Mouse (Mus musculus): ENCODE measurements at regions not wholly inside any gene's neighbourhood (a gene's known extent, or its start where the extent isn't known, plus 50 kb on each side); places are given as distances from the start of the nearest gene placed in this dataset.

DNA sequence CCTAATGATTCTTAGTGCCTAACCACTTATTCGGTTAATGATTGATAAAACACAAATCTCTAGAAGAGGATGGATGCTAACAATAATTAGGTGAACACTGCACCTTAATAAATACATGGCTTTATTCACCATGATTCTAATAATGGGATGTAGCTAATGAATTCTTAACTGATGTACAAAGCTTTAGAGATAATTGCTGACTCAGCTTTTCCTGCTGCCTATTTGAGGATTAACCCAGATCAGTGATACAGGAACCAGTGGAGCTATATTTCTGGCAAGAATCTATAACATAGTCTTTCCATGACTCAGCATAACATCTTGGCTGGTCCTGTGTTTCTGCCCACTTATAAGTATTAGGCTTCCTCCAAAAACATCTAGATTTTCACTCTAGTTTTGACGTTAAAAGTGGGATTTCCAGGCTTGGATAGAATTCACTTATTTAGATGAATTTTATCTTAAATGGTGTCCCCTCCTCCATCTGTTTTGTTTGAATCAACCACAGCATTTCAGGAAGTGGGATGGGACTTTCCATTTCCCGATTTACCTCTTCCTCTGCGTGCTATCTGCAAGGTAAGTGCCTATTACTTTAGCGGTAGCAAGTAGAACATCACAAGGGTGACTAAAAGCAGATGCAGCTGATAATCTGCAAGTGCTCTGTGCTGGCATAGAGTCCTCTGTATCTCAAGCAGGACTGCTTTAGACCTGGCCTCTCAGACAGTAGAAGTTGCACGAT lies 460.2 kb downstream of the Kcnj2 start:
- 39% methylated on average over 6 of the region's 6 CpGs for WGBS
- H3K4me1 ChIP-seq (ENCODE audit: control insufficient read depth, insufficient read depth, insufficient read length), result no peaks in the 10 kb centered on the region
- H3K36me3 ChIP-seq (ENCODE audit: control insufficient read depth, insufficient read depth, low read length), result no peaks in the 10 kb centered on the region
- H3K27me3 ChIP-seq (ENCODE audit: control insufficient read depth, insufficient read depth, low read length), result no peaks in the 10 kb centered on the region
- DNase-seq (ENCODE audit: low read depth in 1 of 2, low spot score in 2 of 2), result no peak
- H3K27ac ChIP-seq (ENCODE audit: insufficient read depth, low read length), result no peak overlapping the region
- TF ChIP-seq CTCF (IDR thresholded peaks at IDR 0.05; ENCODE audit: extremely low read depth, insufficient read depth, insufficient read length, insufficient replicate concordance) (no peak), POLR2A (IDR thresholded peaks at IDR 0.05; ENCODE audit: low read depth, low read length) (no peak)
- H3K4me3 ChIP-seq (ENCODE audit: extremely low read depth, insufficient read depth, insufficient read length), result no peak overlapping the region

- no peak overlapping the region for H3K27ac ChIP-seq (ENCODE audit: insufficient read depth, low read length)
- no peak for TF ChIP-seq CTCF (IDR thresholded peaks at IDR 0.05; ENCODE audit: extremely low read depth, insufficient read depth, insufficient read length, insufficient replicate concordance)
- no peak for TF ChIP-seq POLR2A (IDR thresholded peaks at IDR 0.05; ENCODE audit: low read depth, low read length)
- H3K36me3 ChIP-seq (ENCODE audit: control insufficient read depth, insufficient read depth, low read length), result no peaks in the 10 kb centered on the region
- no peak for DNase-seq (ENCODE audit: low read depth in 1 of 2, low spot score in 2 of 2)
- H3K27me3 ChIP-seq (ENCODE audit: control insufficient read depth, insufficient read depth, low read length), result no peaks in the 10 kb centered on the region
- WGBS, result 74% methylated on average over 9 of the region's 9 CpGs
- H3K4me1 ChIP-seq (ENCODE audit: control insufficient read depth, insufficient read depth, insufficient read length), result no peaks in the 10 kb centered on the region
- H3K4me3 ChIP-seq (ENCODE audit: extremely low read depth, insufficient read depth, insufficient read length), result no peak overlapping the region
Measured at GRCm38 (mm10) chr11:111529591-111529990, 463.6 kb downstream of the Kcnj2 start.

DNA sequence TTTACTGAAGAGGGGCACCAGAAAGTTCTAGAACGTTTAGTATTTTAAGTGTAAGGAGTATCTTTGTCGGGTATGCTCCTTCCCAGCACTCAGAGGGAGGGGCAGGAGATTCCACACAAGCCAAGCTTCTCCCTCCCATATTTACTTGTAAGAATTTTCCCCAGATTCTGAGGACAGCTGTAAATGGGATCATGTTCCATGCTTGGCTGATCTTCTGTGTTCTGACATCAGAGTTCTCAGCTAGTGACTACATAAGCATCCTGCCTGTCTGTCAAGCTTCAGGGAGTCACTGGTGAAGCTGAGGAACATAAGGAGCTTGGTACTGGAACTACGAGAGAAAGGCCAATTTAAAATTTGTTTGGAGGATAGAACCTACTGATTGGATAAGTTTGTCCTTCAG lies 464.9 kb downstream of the Kcnj2 start:
- TF ChIP-seq POLR2A (IDR thresholded peaks at IDR 0.05; ENCODE audit: low read depth, low read length), result no peak
- TF ChIP-seq CTCF (IDR thresholded peaks at IDR 0.05; ENCODE audit: extremely low read depth, insufficient read depth, insufficient read length, insufficient replicate concordance), result no peak
- no peak for DNase-seq (ENCODE audit: low read depth in 1 of 2, low spot score in 2 of 2)
- 80% methylated on average over 3 of the region's 3 CpGs for WGBS
- Histone ChIP-seq H3K27me3 (ENCODE audit: control insufficient read depth, insufficient read depth, low read length) (no peaks in the 10 kb centered on the region), H3K4me3 (ENCODE audit: extremely low read depth, insufficient read depth, insufficient read length) (no peak overlapping the region), H3K4me1 (ENCODE audit: control insufficient read depth, insufficient read depth, insufficient read length) (no peaks in the 10 kb centered on the region), H3K27ac (ENCODE audit: insufficient read depth, low read length) (no peak overlapping the region), H3K36me3 (ENCODE audit: control insufficient read depth, insufficient read depth, low read length) (no peaks in the 10 kb centered on the region)

GRCm38 (mm10) chr11:111532457-111532856 lies 466.5 kb downstream of the Kcnj2 start:
- Histone ChIP-seq H3K4me3 (ENCODE audit: extremely low read depth, insufficient read depth, insufficient read length) (no peak overlapping the region), H3K36me3 (ENCODE audit: control insufficient read depth, insufficient read depth, low read length) (no peaks in the 10 kb centered on the region), H3K27me3 (ENCODE audit: control insufficient read depth, insufficient read depth, low read length) (no peaks in the 10 kb centered on the region), H3K27ac (ENCODE audit: insufficient read depth, low read length) (no peak overlapping the region), H3K4me1 (ENCODE audit: control insufficient read depth, insufficient read depth, insufficient read length) (no peaks in the 10 kb centered on the region)
- TF ChIP-seq POLR2A (IDR thresholded peaks at IDR 0.05; ENCODE audit: low read depth, low read length), result no peak
- no peak for TF ChIP-seq CTCF (IDR thresholded peaks at IDR 0.05; ENCODE audit: extremely low read depth, insufficient read depth, insufficient read length, insufficient replicate concordance)
- WGBS, result 25% methylated on average over 5 of the region's 5 CpGs
- DNase-seq (ENCODE audit: low read depth in 1 of 2, low spot score in 2 of 2), result no peak

DNA sequence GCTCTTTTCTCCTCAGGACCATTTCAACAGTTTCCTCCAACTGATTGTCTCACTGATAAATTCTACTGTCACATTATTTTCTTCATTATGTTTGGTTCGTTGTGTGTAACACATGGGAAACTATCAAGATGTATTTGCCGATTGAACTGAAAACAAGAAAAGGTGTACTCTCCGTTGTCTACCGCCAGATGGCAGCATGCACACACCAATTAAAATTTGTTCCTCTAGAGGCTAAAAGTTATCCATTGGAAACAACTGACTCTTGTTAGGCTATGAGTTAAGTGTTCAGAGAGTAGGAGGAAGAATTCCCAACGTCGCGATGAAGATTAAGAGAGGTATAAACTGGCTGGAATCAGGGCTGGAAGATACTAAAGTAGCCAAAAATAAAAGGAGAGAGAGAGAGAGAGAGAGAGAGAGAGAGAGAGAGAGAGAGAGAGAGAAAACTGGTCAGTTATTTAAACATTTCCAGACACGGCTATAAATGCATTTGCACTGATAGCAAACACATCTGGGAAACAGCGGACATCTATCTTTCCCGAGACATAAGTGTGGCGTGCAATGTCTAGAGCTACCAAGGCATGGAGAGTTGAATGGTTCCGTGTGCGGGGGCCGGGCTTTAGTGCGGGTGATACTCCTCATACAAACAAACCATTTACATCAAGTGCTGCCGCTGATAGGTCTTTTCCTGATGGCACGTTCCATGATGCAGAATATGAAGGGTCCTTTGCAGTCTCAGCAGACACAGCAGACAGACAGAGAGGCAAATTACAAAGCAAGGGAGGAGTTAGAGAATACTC lies 470.3 kb downstream of the Kcnj2 start:
- DNase-seq (ENCODE audit: low read depth in 1 of 2, low spot score in 2 of 2), result peak in 1 of 2 experiments; percentile 7
- Histone ChIP-seq H3K27me3 (ENCODE audit: control insufficient read depth, insufficient read depth, low read length) (no peaks in the 10 kb centered on the region), H3K36me3 (ENCODE audit: control insufficient read depth, insufficient read depth, low read length) (no peaks in the 10 kb centered on the region), H3K4me3 (ENCODE audit: extremely low read depth, insufficient read depth, insufficient read length) (no peak overlapping the region), H3K27ac (ENCODE audit: insufficient read depth, low read length) (no peak overlapping the region), H3K4me1 (ENCODE audit: control insufficient read depth, insufficient read depth, insufficient read length) (no peaks in the 10 kb centered on the region)
- WGBS, result 58% methylated on average over 17 of the region's 17 CpGs
- TF ChIP-seq CTCF (IDR thresholded peaks at IDR 0.05; ENCODE audit: extremely low read depth, insufficient read depth, insufficient read length, insufficient replicate concordance), result no peak
- TF ChIP-seq POLR2A (IDR thresholded peaks at IDR 0.05; ENCODE audit: low read depth, low read length), result no peak

DNA sequence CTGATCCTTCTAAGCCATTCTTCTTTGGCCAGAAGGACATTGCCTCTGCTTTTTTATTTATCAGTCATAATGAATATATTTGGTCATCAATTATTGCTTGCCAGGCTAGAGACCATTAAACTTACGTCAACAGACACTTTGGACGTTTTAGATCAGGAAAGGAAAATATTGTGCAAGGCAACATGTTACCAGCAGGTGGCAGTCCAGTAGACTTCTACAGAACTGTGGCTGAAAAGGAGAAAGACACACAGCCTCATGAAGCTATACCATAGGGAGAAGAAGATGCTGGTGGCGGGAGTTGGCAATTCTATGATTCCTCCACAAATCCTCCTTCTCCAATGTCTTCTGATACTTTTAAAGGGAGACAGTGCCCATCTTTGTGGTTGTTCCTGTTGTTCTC lies 471.7 kb downstream of the Kcnj2 start:
- peak in 1 of 2 experiments; percentile 11 for DNase-seq (ENCODE audit: low read depth in 1 of 2, low spot score in 2 of 2)
- H3K27me3 ChIP-seq (ENCODE audit: control insufficient read depth, insufficient read depth, low read length), result no peaks in the 10 kb centered on the region
- no peaks in the 10 kb centered on the region for H3K4me1 ChIP-seq (ENCODE audit: control insufficient read depth, insufficient read depth, insufficient read length)
- H3K27ac ChIP-seq (ENCODE audit: insufficient read depth, low read length), result no peak overlapping the region
- no peak overlapping the region for H3K4me3 ChIP-seq (ENCODE audit: extremely low read depth, insufficient read depth, insufficient read length)
- no peaks in the 10 kb centered on the region for H3K36me3 ChIP-seq (ENCODE audit: control insufficient read depth, insufficient read depth, low read length)
- no peak for TF ChIP-seq POLR2A (IDR thresholded peaks at IDR 0.05; ENCODE audit: low read depth, low read length)
- TF ChIP-seq CTCF (IDR thresholded peaks at IDR 0.05; ENCODE audit: extremely low read depth, insufficient read depth, insufficient read length, insufficient replicate concordance), result 0 out of 2 replicates have a peak, but pooled peaks have one; percentile 6
- WGBS, result 24% methylated on average over 3 of the region's 3 CpGs

DNA sequence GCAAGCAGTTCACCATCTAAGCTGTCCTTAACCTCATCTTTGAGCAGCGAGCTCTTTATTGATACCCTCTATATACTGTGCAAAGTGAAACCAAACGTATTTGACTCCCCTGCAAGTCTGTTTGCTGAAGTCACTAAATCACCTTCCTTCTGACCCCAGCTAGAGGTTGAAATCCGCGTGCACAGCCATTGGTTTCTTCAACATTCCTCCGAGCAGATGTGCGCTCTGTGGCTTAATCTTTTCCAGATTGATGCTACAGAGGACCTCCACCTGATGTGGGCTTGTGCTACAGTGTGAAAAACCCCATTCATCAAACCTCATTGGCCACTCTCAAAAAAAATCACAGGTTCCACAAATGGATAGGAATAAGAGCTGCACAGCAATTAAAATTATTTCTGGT lies 474.0 kb downstream of the Kcnj2 start:
- no peaks in the 10 kb centered on the region for H3K36me3 ChIP-seq (ENCODE audit: control insufficient read depth, insufficient read depth, low read length)
- 81% methylated on average over 6 of the region's 6 CpGs for WGBS
- TF ChIP-seq CTCF (IDR thresholded peaks at IDR 0.05; ENCODE audit: extremely low read depth, insufficient read depth, insufficient read length, insufficient replicate concordance) (no peak), POLR2A (IDR thresholded peaks at IDR 0.05; ENCODE audit: low read depth, low read length) (no peak)
- H3K4me3 ChIP-seq (ENCODE audit: extremely low read depth, insufficient read depth, insufficient read length), result no peak overlapping the region
- H3K27ac ChIP-seq (ENCODE audit: insufficient read depth, low read length), result no peak overlapping the region
- DNase-seq (ENCODE audit: low read depth in 1 of 2, low spot score in 2 of 2), result no peak
- no peaks in the 10 kb centered on the region for H3K4me1 ChIP-seq (ENCODE audit: control insufficient read depth, insufficient read depth, insufficient read length)
- H3K27me3 ChIP-seq (ENCODE audit: control insufficient read depth, insufficient read depth, low read length), result no peaks in the 10 kb centered on the region

Data from spleen, adult 2 months (tissue).